Mouse (Mus musculus): ENCODE data around the gene Serac1. TPM values are rescaled to one million over a fixed set of nuclear protein-coding genes. Genes with fewer than 3 reads are reported as not detected.

The Serac1 gene
- total and polyA plus RNA-seq, 3 experiments = 4.1 to 5.9 TPM; not detected in 1

GRCm38 (mm10) chr17:5994606-5995005, 84.9 kb downstream of the Serac1 start:
- Histone ChIP-seq H3K27ac (ENCODE audit: control insufficient read depth, low read depth, low read length) (no peak overlapping the region), H3K4me3 (ENCODE audit: control insufficient read depth in 1 of 2, insufficient read depth in 1 of 2, low read depth in 2 of 2, low read length in 2 of 2) (no peak overlapping the region), H3K79me2 (ENCODE audit: control insufficient read depth, insufficient read depth, low read length, poor library complexity) (no peaks in the 10 kb centered on the region), H3K36me3 (ENCODE audit: control insufficient read depth in 1 of 2, insufficient read depth in 2 of 2, low read length in 2 of 2) (no peaks in the 10 kb centered on the region), H3K9me3 (replicated peaks; ENCODE audit: insufficient read depth, low read length) (no peaks in the 10 kb centered on the region), H3K4me1 (ENCODE audit: control insufficient read depth in 1 of 2, insufficient read depth in 2 of 2, low read length in 2 of 2) (peaks cover 5 to 7% of the 10 kb centered on the region in 2 experiments; a peak in 2 of 4 replicates), H3K27me3 (ENCODE audit: control insufficient read depth in 1 of 2, insufficient read depth in 2 of 2, low read length in 2 of 2) (no peaks in the 10 kb centered on the region), H3K9ac (ENCODE audit: control insufficient read depth, low read depth, low read length, poor library complexity, severe bottlenecking) (no peak overlapping the region)
- peak; percentile 42 for DNase-seq (ENCODE audit: low read depth, low spot score)
- TF ChIP-seq RAD21 (IDR thresholded peaks at IDR 0.05; ENCODE audit: low read depth, low read length) = no peak
- no peak for TF ChIP-seq SIN3A (IDR thresholded peaks at IDR 0.05; ENCODE audit: low read length)
- no peak for TF ChIP-seq ZKSCAN1 (IDR thresholded peaks at IDR 0.05; ENCODE audit: low read depth, low read length)
- TF ChIP-seq TAL1 (IDR thresholded peaks at IDR 0.05; ENCODE audit: low read length) = no peak
- TF ChIP-seq NRF1 (IDR thresholded peaks at IDR 0.05; ENCODE audit: insufficient read depth, low read depth, low read length, poor library complexity, severe bottlenecking) = no peak
- TF ChIP-seq POLR2AphosphoS2 (IDR thresholded peaks at IDR 0.05; ENCODE audit: low read length) = no peak
- no peak for TF ChIP-seq SMC3 (IDR thresholded peaks at IDR 0.05; ENCODE audit: low read depth, low read length)
- TF ChIP-seq GATA1 (IDR thresholded peaks at IDR 0.05; ENCODE audit: low read depth, low read length) = no peak
- no peak for TF ChIP-seq MYB (IDR thresholded peaks at IDR 0.05; ENCODE audit: low read depth, low read length)
- TF ChIP-seq TCF12 (IDR thresholded peaks at IDR 0.05; ENCODE audit: low read depth, low read length) = no peak
- no peak for TF ChIP-seq BHLHE40 (IDR thresholded peaks at IDR 0.05; ENCODE audit: borderline replicate concordance, low read depth, low read length)
- no peak for TF ChIP-seq JUND (IDR thresholded peaks at IDR 0.05; ENCODE audit: low read depth, low read length)
- no peak for TF ChIP-seq EP300 (IDR thresholded peaks at IDR 0.05; ENCODE audit: low read depth in 1 of 2, low read length in 2 of 2)
- no peak for TF ChIP-seq HCFC1 (IDR thresholded peaks at IDR 0.05; ENCODE audit: low read depth, low read length)
- TF ChIP-seq GABPA (IDR thresholded peaks at IDR 0.05; ENCODE audit: low read depth, low read length) = no peak
- TF ChIP-seq MEF2A (IDR thresholded peaks at IDR 0.05; ENCODE audit: extremely low read depth, insufficient replicate concordance, low read depth, low read length, poor library complexity, severe bottlenecking) = no peak
- TF ChIP-seq POLR2AphosphoS5 (IDR thresholded peaks at IDR 0.05; ENCODE audit: borderline replicate concordance, low read depth, low read length) = no peak
- TF ChIP-seq USF1 (IDR thresholded peaks at IDR 0.05; ENCODE audit: low read depth, low read length) = no peak
- TF ChIP-seq ELF1 (IDR thresholded peaks at IDR 0.05; ENCODE audit: low read depth, low read length) = no peak
- TF ChIP-seq ETS1 (IDR thresholded peaks at IDR 0.05; ENCODE audit: low read depth, low read length) = no peak

Data from MEL (cell line).